Mouse (Mus musculus): ENCODE measurements around the gene Hnrnpf.

DNA sequence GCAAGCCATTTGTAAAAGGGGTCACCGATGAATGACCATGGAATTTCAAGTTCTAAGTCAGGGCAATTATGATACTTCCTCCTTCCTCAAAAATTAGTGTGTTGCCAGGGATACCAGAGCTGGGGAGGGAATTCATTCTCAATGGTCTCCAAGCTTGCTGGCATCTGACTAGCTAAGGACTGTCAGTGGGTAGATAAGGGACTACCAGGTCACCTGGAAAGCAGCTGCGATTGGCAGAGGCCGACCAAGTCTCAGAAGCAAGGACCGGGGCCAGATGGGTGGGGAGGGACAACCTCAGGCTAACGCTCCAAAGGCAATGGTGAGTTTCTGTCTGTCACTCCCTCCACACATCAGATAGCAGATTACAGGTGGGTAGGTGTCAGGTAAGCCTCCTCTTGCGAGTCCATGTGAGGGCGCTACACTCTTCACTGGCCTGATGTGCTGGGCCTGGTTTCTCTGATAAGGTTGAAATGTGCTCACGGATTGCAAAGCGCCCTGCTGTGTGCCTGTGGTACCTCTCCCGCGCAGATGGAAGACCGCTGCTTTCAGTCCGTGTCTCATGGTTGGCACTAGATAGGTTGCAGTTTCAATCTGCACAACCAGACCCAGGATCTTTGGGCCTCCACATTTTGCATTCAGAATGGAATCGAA lies 56.9 kb downstream of the Hnrnpf start:
- TF ChIP-seq CTCF (conservative IDR thresholded peaks at IDR 0.05; ENCODE audit: insufficient read depth, insufficient read length, low read depth, low read length) (no peak), POLR2A (IDR thresholded peaks at IDR 0.05; ENCODE audit: low read depth, low read length) (no peak)

Data from kidney, adult 2 months (tissue).